Mouse (Mus musculus) midbrain, embryonic 14.5 days (tissue): ENCODE measurements around the gene Ube2c. TPM values are rescaled to one million over a fixed set of nuclear protein-coding genes. Genes with fewer than 3 reads are reported as not detected.

Source experiments
- ATAC-seq: fragments of 200-750 bp; cut with Nextera tagmentation; 2 replicates; pipeline ENCODE4 v1.8.0; 2017; ENCODE audit warnings: moderate number of reproducible peaks, moderate library complexity; ENCODE audit not compliant: low FRiP score, low TSS enrichment
- DNase-seq: peaks from one replicate; pipeline ENCODE4 v3.0.0-alpha.2; 2015
- H3K27ac ChIP-seq: fragments of 300-500 bp; sonication (generic); replicated peaks from 2 replicates; pipeline ENCODE4 v1.5.1; 2014; ENCODE audit warnings: mild to moderate bottlenecking, low read depth, low read length, moderate library complexity
- H3K27me3 ChIP-seq: fragments of 300-500 bp; sonication (generic); 2 replicates; pipeline ENCODE4 v1.6.1; 2014; ENCODE audit warnings: low read length, control low read depth, mixed read lengths; ENCODE audit not compliant: control insufficient read depth, insufficient read depth
- H3K36me3 ChIP-seq: fragments of 300-500 bp; sonication (generic); 2 replicates; pipeline ENCODE4 v1.6.1; 2014; ENCODE audit warnings: low read length, control low read depth; ENCODE audit not compliant: control insufficient read depth, insufficient read depth
- H3K4me1 ChIP-seq: fragments of 300-500 bp; sonication (generic); 2 replicates; pipeline ENCODE4 v1.6.1; 2014; ENCODE audit warnings: mild to moderate bottlenecking, antibody characterized with exemption, low read length, control low read depth; ENCODE audit not compliant: control insufficient read depth, insufficient read depth
- H3K4me2 ChIP-seq: fragments of 300-500 bp; sonication (generic); 2 replicates; pipeline ENCODE4 v1.6.1; 2014; ENCODE audit warnings: mild to moderate bottlenecking, low read length, moderate library complexity
- H3K4me3 ChIP-seq: fragments of 300-500 bp; sonication (generic); replicated peaks from 2 replicates; pipeline ENCODE4 v1.5.1; 2014; ENCODE audit warnings: low read depth, low read length
- H3K9ac ChIP-seq: fragments of 300-500 bp; sonication (generic); replicated peaks from 2 replicates; pipeline ENCODE4 v1.6.1; 2014; ENCODE audit warnings: mild to moderate bottlenecking, low read length, moderate library complexity
- H3K9me3 ChIP-seq: fragments of 300-500 bp; sonication (generic); 2 replicates; pipeline ENCODE4 v1.6.1; 2016; ENCODE audit warnings: low read length, control low read depth, mixed read lengths; ENCODE audit not compliant: control insufficient read depth
- WGBS: fragments of 180-500 bp; shearing (Covaris S2); extraction: QIAGEN DNeasy Blood & Tissue Kit; methylation state at CpG from one replicate; pipeline ENCODE4 v1.1.7; 2014; 5-methylcytosine and 5-hydroxymethylcytosine counted together
- polyA plus RNA-seq: library from polyadenylated mRNA; unstranded; fragments of >200 nt; fragmentation: Nextera tagmentation; extraction: Ambion mirVana; gene quantifications from 2 replicates; pipeline ENCODE4 v1.2.1, GENCODE M21; 2014

Ube2c gene
- polyA plus RNA-seq, 1 experiment from 2014 or later = 85.7 TPM

DNA sequence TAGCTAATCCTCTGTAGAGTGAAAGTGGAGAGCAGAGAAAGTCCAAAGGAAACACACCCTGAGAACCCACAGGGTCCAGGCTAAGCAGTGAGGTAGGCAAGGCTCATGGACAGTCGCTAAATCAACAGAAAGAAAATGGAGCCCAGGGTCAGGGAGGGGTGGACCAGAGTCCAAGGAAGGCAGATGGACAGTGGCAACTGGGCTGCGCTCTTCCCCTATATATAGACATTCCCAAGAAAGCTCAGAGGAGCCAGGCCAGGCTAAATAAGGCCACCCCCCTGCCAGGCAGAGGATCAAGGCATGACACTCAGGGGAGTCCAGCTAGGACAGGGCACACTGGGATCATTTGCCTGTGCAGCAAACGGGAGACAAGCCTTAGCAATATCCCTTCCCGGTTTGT, 12.2 kb downstream of the Ube2c start:
- no peaks in the 10 kb centered on the region for H3K36me3 ChIP-seq
- H3K4me1 ChIP-seq = peaks cover 3% of the 10 kb centered on the region; the same call in 1 of the 2 replicates
- no peak overlapping the region for H3K4me2 ChIP-seq
- WGBS = 76% methylated on average over 4 of the region's 4 CpGs
- DNase-seq (no peak), ATAC-seq (no peak)
- no peaks in the 10 kb centered on the region for H3K27me3 ChIP-seq
- H3K9me3 ChIP-seq = no peaks in the 10 kb centered on the region
- no peak overlapping the region for H3K27ac ChIP-seq
- no peak overlapping the region for H3K9ac ChIP-seq
- no peak overlapping the region for H3K4me3 ChIP-seq

DNA sequence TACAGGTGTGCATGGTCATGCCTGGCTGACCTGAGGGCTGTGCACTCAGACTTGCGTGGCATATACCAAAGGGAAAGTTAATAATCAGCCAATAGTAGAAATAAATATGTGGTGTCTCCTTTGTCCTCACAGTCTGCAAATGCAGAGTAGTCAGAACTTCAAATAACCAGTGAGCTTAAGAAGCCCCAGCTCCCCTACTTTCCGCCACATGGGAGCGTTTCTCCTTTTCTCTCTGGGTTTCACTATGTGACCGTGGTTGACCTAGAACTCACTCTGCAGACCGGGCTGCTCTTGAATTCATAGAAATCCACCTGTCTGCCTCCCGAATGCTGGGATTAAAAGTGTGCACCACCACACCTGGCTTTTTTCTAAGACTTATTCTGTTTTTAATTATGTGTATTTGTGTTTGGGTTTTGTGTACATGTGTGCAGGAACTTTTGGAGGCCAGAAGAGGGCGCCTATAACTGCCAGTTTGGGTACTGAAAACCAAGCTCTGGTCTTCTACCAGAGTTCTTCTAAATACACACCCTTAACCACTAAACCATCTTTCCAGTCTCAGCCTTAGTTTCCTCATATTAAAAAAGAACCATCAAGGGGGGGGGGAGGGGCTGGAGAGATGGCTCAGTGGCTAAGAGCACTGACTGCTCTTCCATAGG, 14.4 kb downstream of the Ube2c start:
- H3K9me3 ChIP-seq = no peaks in the 10 kb centered on the region
- DNase-seq (no peak), ATAC-seq (no peak)
- H3K4me3 ChIP-seq = no peak overlapping the region
- H3K9ac ChIP-seq = no peak overlapping the region
- no peak overlapping the region for H3K27ac ChIP-seq
- peaks cover 3% of the 10 kb centered on the region; the same call in 1 of the 2 replicates for H3K4me1 ChIP-seq
- 79% methylated on average over 7 of the region's 7 CpGs for WGBS
- H3K36me3 ChIP-seq = peaks cover 5% of the 10 kb centered on the region; the same call in 1 of the 2 replicates
- no peaks in the 10 kb centered on the region for H3K27me3 ChIP-seq
- H3K4me2 ChIP-seq = no peak overlapping the region

DNA sequence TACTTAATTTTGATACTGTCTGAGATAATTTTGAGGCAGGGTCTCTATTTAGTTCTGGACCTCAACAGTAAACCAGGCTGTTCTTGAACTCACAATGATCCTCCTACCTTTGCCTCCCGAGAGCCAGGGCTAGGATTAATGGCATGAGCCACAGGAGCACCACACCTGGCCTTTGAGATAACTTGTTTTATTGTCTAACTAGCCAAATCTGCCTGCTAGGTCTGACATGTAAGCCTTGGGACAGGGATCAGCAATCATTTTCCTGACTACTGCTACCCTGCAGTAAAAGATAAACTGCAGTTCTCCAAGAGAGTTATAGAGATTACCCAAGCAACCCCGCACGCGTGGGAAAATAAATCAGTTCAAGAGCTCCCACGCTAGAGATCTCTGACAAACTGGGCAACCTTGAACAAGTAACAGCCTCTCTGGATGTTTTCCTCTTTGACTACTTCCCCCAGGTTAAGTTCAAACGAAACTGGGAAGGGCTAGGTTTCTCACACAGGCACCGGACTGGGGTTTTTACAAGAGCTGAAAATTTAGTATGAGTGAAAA, 15.2 kb downstream of the Ube2c start:
- peak overlapping the region; percentile 78; the same call in 1 of the 2 replicates for H3K9ac ChIP-seq
- H3K4me3 ChIP-seq = peak overlapping the region; percentile 62
- WGBS = 13% methylated on average over 7 of the region's 7 CpGs
- DNase-seq = no peak
- H3K27ac ChIP-seq = peak overlapping the region; percentile 57; the same call in 1 of the 2 replicates
- peaks cover 3% of the 10 kb centered on the region; the same call in 1 of the 2 replicates for H3K4me1 ChIP-seq
- H3K36me3 ChIP-seq = peaks cover 10% of the 10 kb centered on the region
- ATAC-seq = no peak
- no peaks in the 10 kb centered on the region for H3K9me3 ChIP-seq
- no peaks in the 10 kb centered on the region for H3K27me3 ChIP-seq
- peak overlapping the region; percentile 89 for H3K4me2 ChIP-seq

DNA sequence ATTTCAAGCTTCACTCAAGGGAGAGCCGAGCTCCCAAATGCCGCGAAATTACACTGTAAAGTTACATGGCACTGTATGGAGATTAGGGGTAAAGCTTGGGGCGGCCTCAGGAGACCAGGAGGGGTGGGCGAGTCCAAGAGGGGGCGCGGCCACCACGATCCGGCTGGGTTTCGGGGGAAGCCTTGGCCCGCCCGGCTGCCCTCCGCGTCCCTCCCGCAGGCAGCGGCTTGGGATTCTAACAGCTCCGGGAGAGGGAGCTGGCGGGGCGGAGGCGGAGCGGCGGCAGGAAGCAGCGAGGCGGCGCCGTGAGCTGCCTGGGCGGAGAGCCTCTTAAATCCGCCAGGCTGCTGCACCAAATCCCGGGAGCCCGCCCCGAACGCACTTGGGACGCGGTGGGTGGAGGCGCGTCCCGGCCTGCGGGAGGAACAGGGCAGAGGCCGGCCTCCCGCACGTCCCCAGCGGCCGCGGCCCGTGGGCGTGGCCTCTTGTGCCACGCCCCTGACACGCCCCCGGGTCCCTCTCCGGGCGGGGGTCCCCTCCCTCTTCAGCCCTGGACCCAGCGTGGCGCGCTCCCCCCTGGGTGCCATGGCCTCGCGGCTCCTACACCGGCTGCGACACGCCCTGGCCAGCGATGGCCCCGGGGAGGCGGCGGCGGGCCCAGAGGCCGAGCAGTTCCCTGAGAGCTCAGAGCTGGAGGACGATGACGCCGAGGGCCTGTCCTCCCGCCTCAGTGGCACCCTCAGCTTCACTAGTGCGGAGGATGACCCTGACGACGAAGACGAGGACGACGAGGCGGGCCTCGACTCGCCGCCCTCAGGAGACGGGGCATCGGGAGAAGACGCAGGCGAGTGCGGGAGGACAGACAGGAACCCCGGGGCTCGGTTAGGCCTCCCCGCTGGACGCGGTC, 16.0 kb downstream of the Ube2c start, which contains the start of gene Snx21:
Gene Snx21 (plus strand): TSS at position 343 of the 907 bp plus-strand sequence.
- Histone ChIP-seq H3K27me3 (no peaks in the 10 kb centered on the region), H3K4me2 (peak within 1 kb of the TSS; percentile 89), H3K9ac (peak within 1 kb of the TSS; percentile 78), H3K4me1 (peaks cover 3% of the 10 kb centered on the region; the same call in 1 of the 2 replicates), H3K4me3 (peak within 1 kb of the TSS; percentile 62), H3K27ac (peak within 1 kb of the TSS; percentile 57), H3K36me3 (peaks cover 11% of the 10 kb centered on the region), H3K9me3 (no peaks in the 10 kb centered on the region)
- under 1% methylated on average over 86 of the region's 89 CpGs for WGBS
- peak; percentile 89 for ATAC-seq
- DNase-seq = peak; percentile 89

DNA sequence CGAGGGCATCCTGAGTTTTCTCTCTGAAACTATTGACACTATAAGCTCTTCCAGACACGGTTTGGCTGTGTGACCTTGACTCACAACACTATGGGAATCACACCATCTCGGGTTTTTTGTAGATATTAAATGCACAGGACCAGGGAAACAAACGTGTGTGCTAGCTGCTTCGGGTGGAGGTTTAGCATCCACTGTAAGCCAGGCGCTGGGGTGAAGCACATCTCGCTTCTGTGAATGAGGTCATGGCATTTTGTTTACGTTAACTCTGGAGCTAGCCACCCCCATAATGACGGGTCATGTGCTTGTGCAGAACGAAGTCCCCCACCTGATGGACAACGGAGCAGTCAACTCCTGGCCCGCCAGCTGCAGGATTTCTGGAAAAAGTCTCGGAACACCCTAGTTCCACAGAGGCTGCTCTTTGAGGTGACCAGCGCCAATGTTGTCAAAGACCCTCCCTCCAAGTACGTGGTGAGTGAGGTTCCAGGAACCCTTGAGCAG, 16.7 kb downstream of the Ube2c start:
- peak overlapping the region; percentile 57; the same call in 1 of the 2 replicates for H3K27ac ChIP-seq
- peak overlapping the region; percentile 78 for H3K9ac ChIP-seq
- peaks cover 3% of the 10 kb centered on the region; the same call in 1 of the 2 replicates for H3K4me1 ChIP-seq
- 0 out of 2 replicates have a peak, but pooled peaks have one; percentile 1 for ATAC-seq
- H3K27me3 ChIP-seq = no peaks in the 10 kb centered on the region
- 12% methylated on average over 15 of the region's 15 CpGs for WGBS
- DNase-seq = no peak
- H3K36me3 ChIP-seq = peaks cover 12% of the 10 kb centered on the region
- H3K4me3 ChIP-seq = peak overlapping the region; percentile 62
- peak overlapping the region; percentile 89 for H3K4me2 ChIP-seq
- H3K9me3 ChIP-seq = no peaks in the 10 kb centered on the region

DNA sequence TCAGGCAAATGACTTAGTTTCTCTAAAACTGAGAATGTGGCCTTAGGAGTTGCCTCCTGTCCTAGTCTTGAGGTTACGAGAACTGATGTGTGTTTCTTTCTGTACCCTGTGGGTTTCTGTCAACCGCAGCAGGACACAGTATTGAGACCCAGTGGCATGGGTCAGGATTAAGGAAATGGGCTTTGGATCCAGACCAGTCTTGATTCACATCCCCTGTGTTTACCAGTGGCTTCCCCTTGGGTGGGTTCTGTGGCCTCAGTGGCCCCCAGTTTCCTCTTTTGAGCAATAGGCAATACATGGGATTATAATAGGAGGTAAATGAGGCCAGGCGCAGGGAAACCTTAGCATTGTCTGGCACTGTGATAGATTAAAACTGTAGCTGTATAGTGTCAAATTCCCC, 17.3 kb downstream of the Ube2c start:
- peak overlapping the region; percentile 89 for H3K4me2 ChIP-seq
- H3K9ac ChIP-seq = no peak overlapping the region; the same call in 1 of the 2 replicates
- no peak for ATAC-seq
- H3K27ac ChIP-seq = no peak overlapping the region
- no peaks in the 10 kb centered on the region for H3K9me3 ChIP-seq
- DNase-seq = no peak
- peaks cover 18% of the 10 kb centered on the region for H3K36me3 ChIP-seq
- H3K4me3 ChIP-seq = no peak overlapping the region; the same call in 1 of the 2 replicates
- H3K4me1 ChIP-seq = peaks cover 3% of the 10 kb centered on the region; the same call in 1 of the 2 replicates
- no peaks in the 10 kb centered on the region for H3K27me3 ChIP-seq
- WGBS = 90% methylated on average over 3 of the region's 3 CpGs

DNA sequence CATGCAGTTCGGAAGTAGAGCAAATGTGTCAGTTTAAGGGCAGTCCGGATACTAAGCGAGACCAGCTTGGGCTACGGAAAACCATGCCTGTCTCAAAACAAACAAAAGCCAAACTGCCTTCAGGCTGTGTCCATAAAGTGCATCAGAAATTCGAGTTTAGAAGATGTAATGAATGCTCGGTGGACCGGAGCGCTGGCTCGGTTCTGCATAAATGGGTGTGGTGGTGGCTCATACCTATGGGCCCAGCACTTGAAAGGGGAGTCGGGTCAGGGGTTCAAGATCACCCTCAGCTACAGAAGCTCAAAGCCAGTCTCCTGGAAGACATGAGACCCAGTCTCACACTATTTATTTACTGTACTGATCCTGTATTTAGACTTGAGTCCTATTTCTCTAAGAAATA, 18.1 kb downstream of the Ube2c start:
- Histone ChIP-seq H3K4me2 (no peak overlapping the region), H3K36me3 (peaks cover 26% of the 10 kb centered on the region), H3K9me3 (no peaks in the 10 kb centered on the region), H3K4me1 (peaks cover 3% of the 10 kb centered on the region; the same call in 1 of the 2 replicates), H3K4me3 (no peak overlapping the region), H3K9ac (no peak overlapping the region), H3K27ac (no peak overlapping the region), H3K27me3 (no peaks in the 10 kb centered on the region)
- 83% methylated on average over 10 of the region's 10 CpGs for WGBS
- ATAC-seq = no peak
- DNase-seq = no peak

DNA sequence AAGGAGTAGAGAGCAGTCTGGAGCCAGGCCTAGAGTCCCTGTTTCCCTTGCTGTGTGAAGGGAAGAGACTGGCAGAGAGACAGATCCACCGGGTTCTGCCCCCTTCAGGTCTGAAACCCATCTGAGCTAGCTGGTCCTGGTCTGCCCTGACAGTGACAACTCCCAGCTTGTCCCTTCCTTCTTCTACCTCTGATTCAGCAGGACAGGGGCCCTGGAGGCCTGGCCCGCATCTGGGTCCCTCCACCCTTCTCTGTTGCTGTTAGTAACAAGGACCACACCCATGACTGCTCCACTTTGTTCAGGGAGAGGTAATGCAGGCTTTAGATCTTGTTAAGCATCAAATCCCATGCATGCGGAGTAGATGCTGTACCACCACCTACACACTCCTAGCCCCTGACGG, 18.7 kb downstream of the Ube2c start:
- no peak for ATAC-seq

More for the DNA sequence above, 18.7 kb downstream of the Ube2c start:
- no peak for DNase-seq
- Histone ChIP-seq H3K9ac (no peak overlapping the region), H3K9me3 (no peaks in the 10 kb centered on the region), H3K27me3 (no peaks in the 10 kb centered on the region), H3K27ac (no peak overlapping the region), H3K4me1 (peaks cover 3% of the 10 kb centered on the region; the same call in 1 of the 2 replicates), H3K36me3 (peaks cover 32% of the 10 kb centered on the region), H3K4me3 (no peak overlapping the region), H3K4me2 (no peak overlapping the region)
- 74% methylated on average over 4 of the region's 4 CpGs for WGBS
